Mouse (Mus musculus) layer of hippocampus, adult 9-10 months (tissue): Measurements from ENCODE around the gene Cacna1i.
A peak's percentile ranks its signal among the peaks of the same experiment; 100 is the strongest.

ENCODE experiments used
- DNase-seq: peaks from one replicate; pipeline ENCODE4 v3.0.0; 2022; ENCODE audit warnings: low spot score

Gene Cacna1i

DNA sequence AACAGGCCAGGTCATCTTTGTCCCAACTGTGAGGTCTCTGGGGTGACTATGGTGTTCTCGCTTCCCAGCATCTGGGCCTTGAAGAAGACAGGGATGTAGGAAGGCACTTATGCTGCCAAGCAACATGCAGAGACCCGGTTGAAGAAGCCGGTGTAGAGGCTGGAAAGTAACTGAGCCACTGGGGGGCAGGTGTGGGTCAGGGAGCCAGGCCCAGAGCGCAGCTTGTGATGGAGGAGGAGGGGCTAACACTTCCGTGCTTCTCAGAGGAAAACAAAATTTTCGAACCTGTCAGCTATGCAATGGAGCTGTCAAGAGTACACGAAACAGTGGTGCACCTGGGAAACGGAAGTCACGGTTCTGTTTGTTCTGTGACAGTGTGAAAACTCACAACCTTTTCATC, 9.9 kb upstream of the Cacna1i start:
- DNase-seq: no peak

DNA sequence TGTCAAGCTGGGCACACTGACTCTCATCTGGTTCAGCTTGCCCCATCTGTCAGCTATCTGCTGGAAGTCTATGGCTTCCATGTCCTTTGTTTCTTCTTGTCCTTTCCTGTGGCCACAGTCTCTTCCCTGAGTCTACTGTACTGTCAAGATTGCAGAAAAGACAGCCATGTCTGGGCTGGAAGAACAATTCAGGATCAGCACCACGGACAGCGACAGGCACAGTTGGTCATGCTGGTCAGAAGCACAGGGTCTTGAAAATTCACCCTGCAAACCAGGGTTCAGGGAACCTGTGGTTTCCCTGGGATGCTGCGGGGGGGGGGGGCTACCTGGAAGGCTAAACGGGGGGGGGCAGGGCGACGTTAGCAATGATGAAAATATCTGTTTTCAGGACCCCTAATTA, 9.4 kb upstream of the Cacna1i start:
- no peak for DNase-seq

DNA sequence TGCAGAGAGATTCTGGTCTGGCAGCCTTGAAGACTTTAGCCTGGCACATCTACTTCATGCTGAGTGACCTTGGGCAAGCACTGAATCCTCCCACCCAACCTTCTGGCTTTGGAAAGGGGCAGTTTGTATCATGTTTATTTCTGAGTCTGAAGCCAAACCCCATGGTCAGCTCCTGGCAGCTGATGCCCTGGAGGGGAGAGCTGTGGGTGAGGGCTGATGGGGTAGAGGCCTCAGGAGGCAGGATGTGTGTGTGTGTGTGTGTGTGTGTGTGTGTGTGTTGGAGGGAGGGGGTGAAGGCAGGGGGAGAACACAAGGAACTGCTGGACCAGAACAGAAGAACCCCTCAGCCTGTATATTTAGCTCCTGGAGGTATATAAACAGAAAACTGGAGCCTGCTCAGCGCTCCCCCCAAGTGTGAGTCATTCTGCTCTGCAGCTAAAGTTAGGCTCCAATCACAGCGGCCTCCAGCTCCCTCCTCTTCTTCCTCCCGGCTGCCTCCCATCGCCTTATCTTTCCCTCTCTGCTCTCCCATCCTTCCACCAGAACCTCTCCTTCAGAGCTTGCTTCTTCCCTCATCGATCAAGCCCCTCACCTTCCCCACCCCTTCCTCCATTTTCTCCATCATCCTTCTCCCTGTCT, 8.8 kb upstream of the Cacna1i start:
- DNase-seq: no peak

DNA sequence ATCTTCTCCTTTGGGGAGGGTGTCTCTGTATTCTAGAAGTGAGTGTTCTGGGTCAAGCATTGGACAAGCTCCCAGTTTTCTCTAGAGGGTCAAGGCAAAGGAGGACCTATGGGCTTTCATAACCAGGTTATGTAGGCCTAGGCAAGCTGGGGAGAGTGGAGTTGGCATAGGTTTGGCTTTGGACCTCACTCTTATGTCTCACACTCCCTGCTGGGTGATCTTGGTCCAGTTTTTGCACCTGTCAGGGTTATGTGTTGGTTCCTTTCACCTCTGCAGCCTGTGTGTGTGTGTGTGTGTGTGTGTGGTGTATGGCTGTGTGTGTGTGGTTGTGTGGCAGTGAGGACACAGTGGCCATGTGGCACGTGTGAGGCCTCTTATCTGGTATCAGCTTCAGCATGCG, 8.0 kb upstream of the Cacna1i start:
- DNase-seq: no peak

DNA sequence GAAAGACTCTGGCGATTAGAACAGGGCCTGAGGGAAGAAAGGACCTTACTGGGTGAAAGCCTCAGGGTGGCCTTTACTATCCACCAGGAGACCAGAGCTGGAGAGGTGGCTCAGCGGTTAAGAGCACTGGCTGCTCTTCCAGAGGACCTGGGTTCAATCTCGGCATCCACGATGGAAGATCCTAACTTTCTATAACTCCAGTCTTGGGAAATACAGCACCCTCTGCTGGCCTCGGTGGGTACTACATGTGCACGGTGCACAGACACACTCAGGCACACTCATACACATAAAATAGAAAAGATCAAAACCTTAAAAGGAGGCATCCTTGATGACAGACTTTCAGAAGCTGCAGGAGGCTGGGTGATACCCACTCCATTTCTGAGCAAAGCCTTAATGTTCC, 6.4 kb upstream of the Cacna1i start:
- no peak for DNase-seq

DNA sequence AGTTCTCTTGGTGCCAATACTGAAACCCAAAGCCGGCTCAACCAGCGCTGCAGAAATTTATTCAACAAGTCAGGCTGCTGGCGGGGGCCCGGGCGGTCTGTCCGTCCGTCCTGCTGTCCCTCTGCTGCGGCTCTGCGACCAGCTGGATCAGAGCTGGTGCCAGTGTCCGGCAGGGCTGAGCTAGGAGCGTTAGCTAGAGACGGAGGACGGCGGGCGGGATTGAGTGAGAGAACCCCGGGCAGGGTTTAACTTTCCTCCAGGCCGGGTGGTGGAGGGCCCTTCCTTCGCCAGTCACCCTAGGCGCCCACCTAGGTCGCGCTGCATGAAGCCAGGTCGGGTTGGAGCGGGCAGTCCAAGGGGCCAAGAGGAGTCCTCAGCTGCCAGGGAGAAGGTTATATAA, 998 bp downstream of the Cacna1i start:
- no peak for DNase-seq

DNA sequence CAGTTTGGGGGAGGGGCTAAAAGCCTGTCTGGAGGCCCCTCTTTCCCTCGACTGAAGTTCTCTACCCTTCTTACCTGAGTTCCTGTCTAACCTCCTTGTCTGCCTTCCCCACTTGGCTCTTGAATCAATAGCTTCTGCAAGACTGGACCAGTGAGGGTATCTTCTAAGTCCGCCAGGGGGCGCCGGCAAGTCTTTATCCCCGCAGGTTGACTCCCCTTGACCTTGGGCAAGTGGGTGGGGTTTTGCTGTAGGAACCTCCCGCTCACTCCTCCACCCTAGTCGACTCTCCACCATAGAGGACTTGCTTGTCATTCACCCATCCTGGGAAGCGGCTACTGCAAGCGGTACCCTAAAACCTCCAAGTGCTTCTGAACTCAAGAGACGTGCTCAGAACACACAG, 2.4 kb downstream of the Cacna1i start:
- DNase-seq: peak; percentile 52

DNA sequence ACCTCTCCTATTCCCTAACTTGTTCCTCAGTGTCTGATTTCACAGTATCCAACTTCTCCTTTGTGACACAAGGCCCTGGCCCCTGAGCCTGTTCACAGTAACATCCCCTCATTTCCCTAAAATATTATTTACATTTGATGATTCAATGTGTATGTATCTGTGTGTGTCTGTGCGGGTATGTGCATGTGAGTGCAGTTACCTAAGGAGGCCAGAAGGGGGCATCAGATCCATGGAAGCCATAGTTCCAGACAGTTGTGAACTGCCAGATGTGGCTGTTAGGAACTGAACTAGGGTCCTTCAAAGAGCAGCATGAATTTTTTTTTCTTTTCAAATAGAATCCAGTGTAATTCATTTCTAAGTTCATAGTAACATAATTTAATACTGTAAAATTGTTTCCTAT, 10.1 kb downstream of the Cacna1i start:
- DNase-seq: no peak

DNA sequence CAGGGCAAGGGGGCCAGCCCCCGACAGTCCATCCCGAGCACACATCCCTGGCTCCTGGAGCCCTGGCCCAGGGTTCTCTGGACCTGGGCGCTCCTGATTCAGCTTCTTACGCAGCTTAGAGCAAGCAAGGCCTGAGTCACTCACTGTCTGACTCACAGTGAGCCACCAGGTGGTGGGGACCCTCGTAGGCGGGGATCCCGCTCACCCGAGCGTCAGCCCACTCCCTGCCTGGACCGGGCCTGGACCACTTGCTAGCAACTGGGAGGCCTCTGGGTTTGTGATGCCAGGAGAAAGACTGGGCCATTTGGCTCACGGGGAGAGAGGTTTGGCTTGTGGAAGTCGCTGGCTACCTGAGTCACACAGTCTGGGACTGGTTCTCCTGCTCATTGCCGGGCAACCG, 16.7 kb downstream of the Cacna1i start:
- no peak for DNase-seq

DNA sequence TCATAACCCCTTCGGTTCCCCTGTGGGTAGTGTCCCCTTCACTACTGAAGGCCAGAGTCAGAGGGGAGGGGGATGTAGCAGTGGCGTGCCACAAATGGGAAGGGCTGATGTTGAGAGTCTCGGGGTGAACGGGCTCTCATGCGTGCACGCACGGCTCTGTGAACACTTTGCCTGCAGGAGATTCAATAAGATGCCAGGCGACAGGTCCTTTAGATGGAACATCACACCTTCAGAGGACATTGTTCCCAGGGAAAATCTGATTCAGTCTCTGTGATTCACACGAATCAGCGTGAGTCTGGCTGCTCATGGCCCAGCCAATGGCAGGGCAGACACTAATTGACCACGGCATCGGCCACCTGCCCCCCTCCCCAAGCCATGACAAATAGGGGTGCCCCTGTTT, 17.1 kb downstream of the Cacna1i start:
- no peak for DNase-seq

DNA sequence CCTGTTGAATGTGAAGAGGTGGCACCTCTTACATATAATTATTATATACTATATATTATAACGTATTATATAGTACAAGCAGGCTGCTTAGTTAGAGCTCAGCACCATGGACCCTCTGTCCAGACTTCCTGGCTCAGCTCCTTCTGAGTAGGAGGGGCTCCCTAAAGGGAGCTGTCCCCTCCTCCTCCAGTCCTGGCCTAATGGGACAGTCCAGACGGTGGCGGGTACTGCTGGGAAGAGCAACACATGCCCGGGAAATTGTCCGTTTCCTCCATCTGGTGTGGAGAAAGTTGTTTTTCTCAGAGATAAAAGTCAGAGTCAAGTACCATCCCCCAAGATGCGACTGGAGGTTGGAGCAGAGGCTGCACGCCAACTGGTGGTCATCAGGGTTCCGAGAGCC, 19.1 kb downstream of the Cacna1i start:
- no peak for DNase-seq

DNA sequence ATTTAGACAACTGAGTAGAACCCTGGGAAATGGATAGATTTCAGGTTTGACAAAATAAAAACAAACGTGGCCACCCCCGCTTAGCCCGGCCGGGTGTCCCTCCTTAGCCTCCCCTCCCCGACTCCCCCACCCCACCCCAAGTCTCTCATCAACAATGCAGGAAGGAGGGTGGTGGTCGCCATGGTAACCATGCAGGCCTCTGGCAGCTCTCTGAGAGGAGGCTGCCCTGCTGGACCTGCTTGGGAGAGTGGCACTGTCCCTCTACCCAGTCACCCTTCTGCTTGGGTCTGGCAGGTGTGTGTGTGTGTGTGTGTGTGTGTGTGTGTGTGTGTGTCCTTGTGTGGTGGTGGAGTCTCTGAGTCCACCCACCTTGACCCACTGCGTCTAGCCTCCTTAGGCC, 27.7 kb downstream of the Cacna1i start:
- DNase-seq: no peak

DNA sequence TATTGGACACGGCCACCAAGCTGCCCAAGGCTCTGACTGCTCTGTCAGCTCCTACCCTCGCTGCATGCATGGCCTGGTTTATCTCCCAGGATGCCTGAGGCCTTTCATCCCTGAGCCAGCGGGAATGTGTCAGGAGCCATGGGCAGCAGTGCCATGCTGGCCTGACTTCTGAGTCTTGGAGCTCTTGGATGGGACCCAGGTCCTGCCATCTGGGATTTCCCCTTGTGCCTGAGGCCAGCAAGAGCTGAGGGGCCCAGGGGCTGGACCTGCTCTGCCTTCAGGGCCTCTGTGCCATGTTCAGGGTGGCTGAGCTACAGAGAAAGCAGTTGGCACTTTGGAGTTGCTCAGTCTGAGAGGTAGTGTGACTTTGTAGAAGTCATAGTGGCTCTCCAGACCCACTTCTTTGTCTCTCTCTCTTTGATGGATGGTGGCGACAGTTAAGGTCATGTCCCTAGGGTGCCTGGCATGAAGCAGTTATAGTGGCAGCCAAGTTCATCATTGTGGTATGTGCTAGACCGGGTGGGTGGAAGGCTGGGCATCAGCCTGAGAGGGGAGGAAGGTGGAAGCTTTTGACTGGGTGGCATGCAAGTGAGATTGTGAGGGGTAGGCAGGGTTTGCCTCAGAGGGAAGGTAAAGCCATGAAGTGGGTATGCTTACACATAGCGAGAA, 30.1 kb downstream of the Cacna1i start:
- no peak for DNase-seq

DNA sequence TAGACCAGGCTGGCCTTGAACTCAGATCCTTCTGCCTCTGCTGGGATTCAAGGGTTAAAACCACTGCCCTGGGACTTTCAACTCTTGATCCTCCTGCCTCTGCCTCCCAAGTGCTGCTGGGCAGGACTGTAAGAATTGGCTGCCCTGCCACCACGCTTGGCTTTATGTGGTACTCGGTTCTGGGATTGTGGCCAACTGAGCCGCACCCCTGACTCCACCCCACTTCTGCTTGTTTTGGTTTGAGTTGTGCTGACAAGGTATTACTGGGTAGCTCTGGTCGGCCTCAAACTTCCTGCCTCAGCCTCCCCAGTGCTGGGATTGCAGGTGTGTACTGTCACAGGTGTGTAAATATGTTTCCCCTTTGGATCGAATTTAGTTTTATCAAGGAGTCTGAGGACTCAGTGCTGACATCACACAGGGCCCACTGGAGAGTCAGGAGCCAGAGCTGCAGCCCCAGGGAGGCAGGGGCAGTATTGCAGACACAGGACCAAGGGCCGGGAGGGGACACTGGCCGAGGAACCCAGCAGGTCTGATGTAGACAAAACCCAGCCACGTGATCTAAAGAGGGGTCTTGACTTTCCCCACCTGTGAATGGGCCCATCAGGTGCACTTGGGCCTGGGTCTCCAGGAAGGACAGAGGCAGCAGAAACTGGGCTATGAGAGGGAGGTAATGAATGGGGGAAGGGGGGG, 30.9 kb downstream of the Cacna1i start:
- DNase-seq: no peak

DNA sequence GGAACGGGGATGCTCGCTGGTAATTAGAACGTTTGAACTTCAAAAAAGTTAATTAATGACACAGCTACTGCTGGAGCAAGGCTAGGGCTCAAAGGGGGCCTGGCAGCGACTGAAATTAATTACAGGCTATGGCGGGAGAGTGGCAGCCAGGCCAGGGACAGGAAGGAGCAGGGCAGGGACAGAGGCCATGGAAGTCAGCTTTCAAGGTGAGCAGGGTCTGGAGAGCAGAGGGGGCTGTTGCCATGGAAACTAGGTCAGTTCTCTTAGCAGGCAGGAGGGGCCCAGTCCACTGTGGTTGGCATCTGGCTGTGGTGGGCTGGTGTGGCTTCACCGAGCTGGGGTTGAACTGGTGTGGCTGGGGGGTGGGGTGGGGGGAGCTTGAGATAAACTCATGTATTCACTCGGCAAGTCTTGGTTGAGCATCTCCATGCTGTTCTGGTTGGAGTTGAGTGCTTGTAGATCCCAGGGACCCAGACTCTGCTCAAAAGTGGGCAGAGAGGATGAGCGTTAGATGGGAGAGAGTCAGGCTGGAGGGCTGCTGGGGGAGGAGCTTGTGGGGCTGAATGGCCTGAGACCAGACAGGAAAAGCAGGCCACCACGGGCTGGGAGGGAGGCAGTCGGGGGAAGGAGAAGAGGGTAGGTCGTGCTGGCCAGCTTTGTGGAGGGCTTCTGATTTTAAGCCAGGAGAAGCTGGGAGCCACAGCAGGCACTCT, 31.7 kb downstream of the Cacna1i start:
- no peak for DNase-seq

DNA sequence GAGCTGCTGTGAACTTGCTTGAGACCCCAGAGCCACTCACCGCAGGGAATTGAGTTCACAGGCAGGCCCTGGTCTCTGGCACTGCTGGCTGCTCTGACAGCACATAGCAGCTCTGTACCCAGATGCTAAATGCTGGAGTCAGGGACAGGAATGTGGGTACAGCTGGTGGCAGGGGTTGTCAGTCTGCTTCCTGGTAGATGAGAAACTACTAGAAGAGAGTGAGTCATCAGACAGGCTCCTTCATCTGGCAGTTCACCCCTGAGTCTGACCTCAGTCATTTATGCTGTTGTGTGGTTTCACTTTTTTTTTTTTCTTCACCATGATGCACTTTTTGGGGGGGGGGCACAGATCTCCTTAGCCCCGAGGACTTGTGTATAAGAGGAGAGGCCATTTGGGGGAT, 32.3 kb downstream of the Cacna1i start:
- DNase-seq: no peak

DNA sequence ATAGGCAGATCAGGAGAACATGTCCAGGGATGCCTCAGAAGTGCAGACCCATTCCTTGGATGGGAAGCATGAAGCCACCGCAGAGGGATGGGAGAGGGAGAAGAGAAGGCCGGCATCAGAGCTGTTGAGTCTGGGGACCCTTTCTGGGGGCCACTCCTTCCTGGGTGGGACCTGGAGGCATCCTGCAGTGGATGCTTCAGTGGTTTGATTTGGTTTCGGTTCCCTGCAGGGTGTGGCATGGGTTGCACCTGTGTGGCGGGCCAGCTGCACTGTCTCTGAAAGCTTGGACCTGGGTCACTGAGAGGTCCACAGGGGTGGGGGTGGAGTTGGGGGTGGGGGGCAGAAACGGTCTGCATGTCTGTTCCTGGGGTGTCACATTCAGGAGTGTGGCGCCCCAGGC, 32.9 kb downstream of the Cacna1i start:
- DNase-seq: no peak

DNA sequence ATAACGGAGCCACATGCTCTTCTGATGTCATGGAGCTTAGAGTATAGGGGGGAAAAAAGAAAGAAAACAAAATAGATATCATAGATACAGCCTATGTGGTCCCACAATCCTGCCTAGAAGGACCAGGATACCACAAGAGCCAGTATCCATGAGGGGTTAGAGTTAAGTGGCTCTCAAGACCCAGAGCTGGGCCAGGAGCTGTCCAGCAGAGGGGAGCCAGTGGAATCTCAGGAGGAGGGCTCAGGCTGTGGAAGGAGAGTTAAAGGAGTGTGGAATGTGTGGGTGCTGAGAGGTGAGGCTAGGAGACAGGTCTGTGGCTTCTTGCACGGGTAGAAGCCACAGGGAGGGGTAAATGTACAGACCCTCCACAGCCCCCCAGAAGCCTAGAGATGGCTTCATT, 38.2 kb downstream of the Cacna1i start:
- DNase-seq: no peak

DNA sequence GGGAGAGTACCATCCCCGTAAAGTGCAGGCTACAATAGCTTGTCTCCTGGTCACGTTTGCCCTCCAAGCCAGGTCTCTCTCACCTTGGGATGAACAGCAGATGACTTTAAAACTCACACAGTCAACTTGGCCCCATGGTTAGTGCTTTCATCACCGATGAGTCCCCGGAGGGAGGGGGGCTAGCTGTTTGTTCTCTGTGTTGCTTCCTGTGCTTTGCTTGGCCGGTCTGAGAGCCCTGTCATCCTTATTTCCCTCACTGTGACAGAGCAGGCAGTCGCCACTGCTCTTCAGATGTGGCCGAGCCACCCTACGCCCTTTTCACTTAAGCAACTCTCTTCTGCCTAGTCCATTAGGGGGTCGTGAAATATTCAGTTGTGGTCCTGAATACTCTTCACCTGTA, 38.7 kb downstream of the Cacna1i start:
- no peak for DNase-seq

DNA sequence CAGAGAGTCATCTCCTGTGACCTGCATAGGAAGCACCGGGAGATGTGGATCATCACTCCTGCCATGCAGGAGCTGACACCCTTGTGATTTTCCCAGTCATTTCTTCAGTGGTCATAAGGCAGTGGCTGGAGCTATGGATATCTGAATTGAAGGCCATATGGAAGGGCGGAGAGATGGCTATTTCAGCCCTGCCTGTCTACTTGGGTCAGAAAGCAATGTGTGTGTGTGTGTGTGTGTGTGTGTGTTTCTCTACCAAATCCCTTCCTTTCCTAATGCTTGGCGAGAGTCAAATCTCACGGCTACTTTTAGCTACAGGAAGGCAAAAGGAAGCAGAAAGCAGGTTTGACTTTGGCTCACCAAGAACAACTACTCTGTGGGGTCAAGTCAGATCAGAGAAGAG, 39.9 kb downstream of the Cacna1i start:
- DNase-seq: no peak

DNA sequence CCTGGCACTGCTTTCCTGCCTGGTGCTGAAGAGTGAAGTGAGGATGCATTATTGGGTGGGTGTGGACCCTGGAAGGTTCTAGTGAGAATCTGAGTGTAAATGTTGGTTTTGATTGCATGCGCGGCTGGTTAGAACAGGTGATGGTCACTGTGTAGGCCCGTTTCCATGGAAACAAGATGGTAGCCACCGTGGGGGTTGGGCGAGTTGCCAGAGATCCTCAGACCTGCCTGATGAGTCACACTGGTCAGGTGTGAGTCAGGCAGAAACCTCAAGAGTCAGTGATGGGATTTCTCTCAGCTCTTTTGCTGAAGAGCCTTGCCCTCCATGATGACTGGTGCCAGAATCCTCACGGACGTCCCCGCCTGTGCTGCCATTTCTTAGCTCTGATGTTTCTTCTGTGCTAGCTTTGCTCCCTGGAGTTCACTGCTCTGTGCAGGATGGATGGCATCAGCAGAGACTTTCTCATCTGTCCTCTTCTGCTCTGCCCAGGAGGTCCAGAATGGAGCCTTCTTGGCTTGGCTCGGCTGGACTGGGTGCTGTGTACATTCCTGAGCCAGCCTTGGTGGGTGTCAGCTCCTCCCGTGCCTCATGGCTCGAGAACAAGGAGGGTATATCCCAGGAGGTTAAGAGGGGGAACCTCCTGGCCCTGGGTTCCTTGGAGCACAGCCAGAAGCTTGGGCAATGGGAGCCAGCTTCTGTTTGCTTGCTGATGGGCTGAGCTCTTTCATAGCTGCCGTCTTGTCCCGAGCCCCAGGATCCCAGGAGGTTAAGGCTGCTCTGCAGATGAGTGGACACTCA, 40.9 kb downstream of the Cacna1i start:
- DNase-seq: no peak

DNA sequence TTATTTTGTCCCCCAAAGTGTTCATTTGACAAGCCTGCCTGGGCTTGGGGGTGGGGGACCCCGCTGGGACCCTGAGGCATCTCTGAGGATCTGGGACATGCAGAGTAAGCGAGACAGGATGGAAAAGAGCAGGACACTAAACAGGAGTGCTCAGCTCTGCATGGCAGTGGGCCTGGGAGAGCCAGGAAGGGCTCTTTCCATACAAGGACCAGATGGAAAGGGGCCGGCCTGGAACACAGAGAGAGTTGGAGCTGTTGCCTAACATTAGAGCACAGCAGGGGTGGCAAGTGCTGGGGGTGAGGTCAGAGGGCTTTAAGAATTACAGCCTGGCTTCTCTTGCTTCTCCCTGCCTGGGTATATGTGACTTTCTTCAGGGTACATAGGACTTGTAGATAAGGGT, 43.2 kb downstream of the Cacna1i start:
- no peak for DNase-seq
